Mouse (Mus musculus) c-Kit-positive CD71-positive TER-119-negative erythroid progenitor cells, embryonic 14.5 days (primary cell): ENCODE measurements at regions not wholly inside any gene's neighbourhood (a gene's known extent, or its start where the extent isn't known, plus 50 kb on each side); places are given as distances from the start of the nearest gene placed in this dataset.

Experiments
- DNase-seq: peaks from one replicate; pipeline ENCODE4 v3.0.0-alpha.2; 2013; ENCODE audit warnings: low read depth

DNA sequence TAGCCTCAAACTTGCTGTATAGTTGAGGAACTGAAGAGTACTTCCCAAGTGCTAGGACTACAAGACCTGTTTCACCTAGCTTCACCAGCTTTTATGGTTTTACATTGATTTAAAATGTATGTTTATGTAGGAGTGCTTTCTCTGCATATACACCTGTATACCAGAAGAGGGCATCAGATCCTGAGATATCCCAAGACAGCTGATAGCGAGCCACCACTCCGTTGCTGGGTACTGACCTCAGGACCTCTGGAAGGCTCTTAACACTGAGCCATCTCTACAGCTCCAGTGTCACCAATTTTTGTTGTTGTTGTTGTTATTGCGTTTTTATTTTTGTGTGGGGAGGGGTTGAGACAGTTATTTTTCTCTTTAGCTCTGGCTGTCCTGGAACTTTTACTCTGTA lies 55.9 kb upstream of the Ddx3x start:
- DNase-seq = no peak

DNA sequence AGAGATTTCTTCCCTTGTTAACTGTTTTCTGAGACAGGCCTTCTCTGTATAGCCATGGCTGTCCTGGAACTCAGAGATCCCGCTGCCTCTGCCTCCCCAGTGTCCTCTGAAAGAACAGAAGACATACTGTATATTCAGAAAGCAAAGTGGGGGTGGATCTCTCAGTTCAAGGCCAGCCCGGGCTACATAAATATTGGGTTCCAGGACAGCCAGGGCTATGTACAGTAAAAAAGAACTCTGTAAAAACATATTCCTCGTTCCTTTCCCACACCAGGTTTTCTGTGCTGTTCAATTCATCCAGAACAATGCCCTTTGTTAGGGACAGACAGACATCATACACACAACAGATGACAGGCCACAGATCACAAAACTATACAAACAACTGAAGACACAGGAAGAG lies 54.3 kb upstream of the Ddx3x start:
- DNase-seq = no peak

DNA sequence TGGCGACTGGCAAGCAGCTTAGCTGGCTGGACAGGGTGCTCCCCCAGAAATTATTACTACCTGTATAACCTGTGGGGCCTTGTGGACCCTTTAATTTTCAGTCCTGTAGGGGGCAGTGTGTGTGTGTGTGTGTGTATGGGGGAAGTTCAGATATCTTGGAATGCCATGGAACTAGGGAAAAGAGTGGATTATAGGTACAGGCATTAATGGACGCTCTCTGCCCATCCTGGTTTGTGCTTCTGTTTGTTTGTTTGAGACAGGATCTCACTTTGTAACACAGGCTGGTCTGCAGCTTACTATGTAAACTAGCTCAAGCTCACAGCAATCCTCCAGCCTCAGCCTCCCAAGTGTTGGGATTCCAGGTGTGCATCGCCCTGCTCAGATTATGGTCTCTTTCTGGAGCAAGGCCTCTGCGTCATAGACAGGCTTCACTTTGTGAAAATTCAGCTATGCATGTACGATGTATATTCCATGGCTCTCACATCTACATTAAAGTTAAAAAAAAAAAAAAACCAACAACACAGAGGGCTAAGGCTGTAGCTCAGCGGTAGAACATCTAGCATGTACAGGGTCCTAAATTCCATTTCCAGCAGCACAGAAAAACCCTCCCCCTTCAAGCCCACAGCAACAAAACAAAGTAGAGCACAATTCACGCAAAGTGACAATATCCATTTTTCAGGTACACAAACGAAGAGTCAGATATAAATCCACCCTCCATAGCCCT lies 50.7 kb upstream of the Ddx3x start:
- no peak for DNase-seq

DNA sequence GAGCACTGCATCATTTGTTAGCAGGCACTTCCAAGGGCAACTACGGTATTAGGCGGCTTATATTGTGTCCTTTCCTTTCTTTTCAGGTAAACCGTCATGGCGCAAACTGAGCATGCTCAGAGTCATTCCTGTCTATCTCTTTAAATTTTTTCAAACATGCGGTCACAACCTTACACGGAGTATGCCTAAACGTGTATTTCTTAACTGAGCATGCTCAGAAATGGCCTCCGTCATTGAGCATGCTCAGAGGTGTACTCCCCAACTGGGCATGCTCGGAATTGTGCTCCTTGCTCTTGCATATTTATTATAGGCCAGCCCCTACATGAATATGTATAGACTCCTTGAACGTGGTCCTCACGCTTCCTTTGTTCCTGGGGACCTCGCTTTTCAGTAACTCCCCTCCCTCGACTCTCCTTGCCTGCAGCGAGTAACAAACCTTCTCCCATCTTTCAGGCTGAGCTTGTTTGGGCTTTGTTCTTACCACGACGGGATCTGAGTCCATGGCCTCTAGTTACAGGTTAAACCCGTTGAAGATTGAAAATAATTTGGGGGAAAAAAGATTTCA lies 50.1 kb upstream of the Ddx3x start:
- DNase-seq = peak; percentile 77
